Mouse (Mus musculus): Measurements from ENCODE around the gene Coq2.

GRCm38 (mm10) chr5:100706675-100707074 lies 31.7 kb upstream of the Coq2 start:
- no peak for TF ChIP-seq ZKSCAN1 (IDR thresholded peaks at IDR 0.05; ENCODE audit: low read depth, low read length)
- no peak for TF ChIP-seq KAT2A (conservative IDR thresholded peaks at IDR 0.05; ENCODE audit: low read depth, low read length)
- TF ChIP-seq CHD2 (IDR thresholded peaks at IDR 0.05; ENCODE audit: low read length): no peak
- no peak for TF ChIP-seq UBTF (IDR thresholded peaks at IDR 0.05; ENCODE audit: borderline replicate concordance, insufficient read depth, low read depth, low read length)
- TF ChIP-seq EP300 (IDR thresholded peaks at IDR 0.05; ENCODE audit: low read depth in 1 of 2, low read length in 2 of 2): no peak
- TF ChIP-seq ELF1 (IDR thresholded peaks at IDR 0.05; ENCODE audit: low read depth, low read length): no peak
- TF ChIP-seq CTCF (IDR thresholded peaks at IDR 0.05 in 2 of 3, conservative IDR thresholded peaks at IDR 0.05 in 1 of 3; ENCODE audit: control insufficient read depth in 1 of 3, insufficient read depth in 1 of 3, low read depth in 2 of 3, low read length in 3 of 3, poor library complexity in 1 of 3, severe bottlenecking in 1 of 3): no peak
- TF ChIP-seq MAX (IDR thresholded peaks at IDR 0.05; ENCODE audit: low read length): no peak
- no peak for TF ChIP-seq ZNF384 (IDR thresholded peaks at IDR 0.05; ENCODE audit: low read depth, low read length)
- TF ChIP-seq POLR2A (IDR thresholded peaks at IDR 0.05; ENCODE audit: control insufficient read depth in 1 of 2, insufficient read depth in 1 of 2, low read depth in 1 of 2, low read length in 2 of 2, poor library complexity in 1 of 2): no peak
